Mouse (Mus musculus) liver, adult 2 months (tissue): Measurements from ENCODE around the gene Gal.

Experiments
- CTCF ChIP-seq: fragments of 200-500 bp; IDR thresholded peaks from 2 replicates; pipeline ENCODE4 v1.5.1; 2011; ENCODE audit warnings: low read depth, low read length, control low read depth
- POLR2A ChIP-seq: fragments of 200-500 bp; IDR thresholded peaks from 2 replicates; pipeline ENCODE4 v1.6.1; 2011; ENCODE audit warnings: low read length, control low read depth; ENCODE audit not compliant: insufficient read depth; ENCODE audit errors: extremely low read depth

- TF ChIP-seq CTCF (no peak), POLR2A (no peak)
Measured at GRCm38 (mm10) chr19:3378614-3379013, 35.7 kb downstream of the Gal start.
